ENCODE assay signal across 8 mouse cellular contexts in genomic region chr7:16309318-16310019, GRCm38 (mm10). TPM values are rescaled to one million over a fixed set of nuclear protein-coding genes. Genes with fewer than 3 reads are reported as not detected.
DNase-seq lines count a peak whose midpoint lies in the region; ATAC-seq and TF ChIP-seq lines count a peak whose summit lies in the region.

No protein-coding gene starts in this region.

- H3K27ac ChIP-seq in hindbrain, embryonic 13.5 days = peak overlapping the region; percentile 97
- peak overlapping the region; percentile 85 for H3K27ac ChIP-seq in left cerebral cortex, adult 2 months

- H3K4me1 ChIP-seq in hindbrain, embryonic 13.5 days (replicated peaks) = peaks cover 57% of the 10 kb centered on the region

- no peak for TF ChIP-seq CTCF in left cerebral cortex, adult 2 months (IDR thresholded peaks at IDR 0.05)

- peak overlapping the region; percentile 92 for H3K9ac ChIP-seq in hindbrain, embryonic 13.5 days

- H3K4me3 ChIP-seq in hindbrain, embryonic 13.5 days = peak overlapping the region; percentile 68
- H3K4me3 ChIP-seq in left cerebral cortex, adult 2 months = peak overlapping the region; percentile 93

- H3K36me3 ChIP-seq in hindbrain, embryonic 13.5 days = no peaks in the 10 kb centered on the region

- WGBS in hindbrain, embryonic 13.5 days = under 1% methylated on average over 56 of the region's 61 CpGs

- DNase-seq in T-cell, adult 2 months (ENCODE audit: low spot score) = peak; percentile 91
- peak; percentile 86 to 91 for DNase-seq in cerebellum, postnatal 14 days
- peak; percentile 65 to 69 for DNase-seq in frontal cortex, postnatal 25 days (ENCODE audit: low spot score in 2 of 2)
- DNase-seq in left cerebral cortex, adult 2 months (ENCODE audit: extremely low spot score in 1 of 2, low spot score in 2 of 2) = peak; percentile 86 to 88
- peak; percentile 74 to 78 for DNase-seq in right cerebral cortex, adult 2 months (ENCODE audit: low spot score in 2 of 2)
- DNase-seq in urinary bladder, postnatal 14 days (ENCODE audit: low spot score) = peak; percentile 88

- peak; percentile 26 for ATAC-seq in hindbrain, embryonic 13.5 days (ENCODE audit: low FRiP score)
- peak; percentile 20 for ATAC-seq in megakaryocyte, adult 5-6 weeks (ENCODE audit: poor library complexity, severe bottlenecking)

- no peaks in the 10 kb centered on the region for H3K9me3 ChIP-seq in hindbrain, embryonic 13.5 days

- H3K27me3 ChIP-seq in hindbrain, embryonic 13.5 days = no peaks in the 10 kb centered on the region

- H3K4me2 ChIP-seq in hindbrain, embryonic 13.5 days = peak overlapping the region; percentile 96

- intact Hi-C loops in left cerebral cortex, adult 2 months (cut with DNase I) = loop anchor here (1.0 kb wide), 1 partner anchor 14 kb away; no protein-coding TSS in a partner anchor

RNA-seq across cellular contexts. Expression of gene Bbc3, which starts 1.3 kb away (rescaled TPM):
- 24.0 and 24.2 TPM in 2 replicates for polyA plus RNA-seq in hindbrain, embryonic 13.5 days (2015; fragmentation: Nextera tagmentation; extraction: Ambion mirVana)
- total RNA-seq in left cerebral cortex, adult 2 months (2021) = 1 to 10 TPM; 9.1 to 9.7 TPM
- total RNA-seq in megakaryocyte, adult 5-6 weeks (2015) = 1.5 and 3.3 TPM in 2 replicates
- 1.1 and 3.0 TPM in 2 replicates for total RNA-seq in megakaryocyte, adult 5-6 weeks (2017)

RNA-seq across cellular contexts. Expression of gene Ccdc9, which starts 22.9 kb away (rescaled TPM):
- polyA plus RNA-seq in hindbrain, embryonic 13.5 days (2015; fragmentation: Nextera tagmentation; extraction: Ambion mirVana) = 23.9 and 27.9 TPM in 2 replicates
- 10 to 100 TPM; 94.3 to 95.1 TPM for total RNA-seq in left cerebral cortex, adult 2 months (2021)
- total RNA-seq in megakaryocyte, adult 5-6 weeks (2015) = 26.0 and 30.3 TPM in 2 replicates
- total RNA-seq in megakaryocyte, adult 5-6 weeks (2017) = 117 and 121 TPM in 2 replicates

RNA-seq across cellular contexts. Expression of gene Inafm1, which starts 36.1 kb away (rescaled TPM):
- polyA plus RNA-seq in hindbrain, embryonic 13.5 days (2015; fragmentation: Nextera tagmentation; extraction: Ambion mirVana) = 33.4 and 33.8 TPM in 2 replicates
- total RNA-seq in left cerebral cortex, adult 2 months (2021) = 10 to 100 TPM; 36.7 to 41.3 TPM
- total RNA-seq in megakaryocyte, adult 5-6 weeks (2015) = 7.3 and 8.7 TPM in 2 replicates
- total RNA-seq in megakaryocyte, adult 5-6 weeks (2017) = 3.7 and 5.4 TPM in 2 replicates

RNA-seq across cellular contexts. Expression of gene C5ar1, which starts 50.1 kb away (rescaled TPM):
- 1.7 and 2.3 TPM in 2 replicates for polyA plus RNA-seq in hindbrain, embryonic 13.5 days (2015; fragmentation: Nextera tagmentation; extraction: Ambion mirVana)
- total RNA-seq in left cerebral cortex, adult 2 months (2021) = 1 to 10 TPM; 1.3 to 1.7 TPM
- total RNA-seq in megakaryocyte, adult 5-6 weeks (2015) = 49.8 TPM in 2 replicates
- 13.6 and 22.2 TPM in 2 replicates for total RNA-seq in megakaryocyte, adult 5-6 weeks (2017)

Comparison
In these comparisons a context has a peak if more than half of its experiments do, and no peak if none do; other contexts are left out.
1. Peak in every context shown above with its lines: DNase-seq, ATAC-seq, H3K4me3 ChIP-seq and H3K27ac ChIP-seq.